Mouse (Mus musculus) heart, adult 18-20 months (tissue): ENCODE results near the gene Dguok. TPM values are rescaled to one million over a fixed set of nuclear protein-coding genes. Genes with fewer than 3 reads are reported as not detected.

ENCODE experiments used
- DNase-seq, 2 experiments: peaks; one replicate each; pipeline ENCODE4 v3.0.0; 2021 to 2022; ENCODE audit warnings: mixed read lengths in 1 of 2
- long read RNA-seq, 2 experiments: library from polyadenylated mRNA; stranded (forward); transcript quantifications; one replicate each; pipeline ENCODE4 v2.0.0; 2021
- total RNA-seq, 2 experiments: library from RNA; stranded (reverse); gene quantifications; 2 replicates each; pipeline ENCODE4 v1.2.3; 2021

Dguok gene
- total RNA-seq: 10 to 100 TPM; 34.7 to 35.0 TPM
- long read RNA-seq, experiment 1, transcript Dguok-201 (7 exons, 1,107 nt): major isoform, 38 of 80 reads
- long read RNA-seq, experiment 1, partial matches to known transcripts: 35 of 80 reads
- long read RNA-seq, experiment 1, other reads (novel, unspliced or antisense): 4 of 80 reads
- long read RNA-seq, experiment 2, transcript Dguok-201 (7 exons, 1,107 nt): major isoform, 35 of 69 reads
- long read RNA-seq, experiment 2, partial matches to known transcripts: 0 of 69 reads
- long read RNA-seq, experiment 2, other reads (novel, unspliced or antisense): 32 of 69 reads

- peak; percentile 97 to 99 for DNase-seq
Measured at GRCm38 (mm10) chr6:83506258-83507167, at the start of gene Dguok. Gene Dguok (minus strand): TSS chr6:83506969.

- DNase-seq: no peak
Measured at GRCm38 (mm10) chr6:83555972-83556371, 49.2 kb upstream of the Dguok start.

- DNase-seq: no peak
Measured at GRCm38 (mm10) chr6:83548346-83548745, 41.6 kb upstream of the Dguok start.

- no peak for DNase-seq
Measured at GRCm38 (mm10) chr6:83545778-83546177, 39.0 kb upstream of the Dguok start.

- peak; percentile 35 to 50 for DNase-seq
Measured at GRCm38 (mm10) chr6:83541756-83542456, 35.1 kb upstream of the Dguok start.

- no peak for DNase-seq
Measured at GRCm38 (mm10) chr6:83540017-83540416, 33.2 kb upstream of the Dguok start.

GRCm38 (mm10) chr6:83536795-83537059 is 30.0 kb upstream of the Dguok start:
- DNase-seq: no peak

- DNase-seq: no peak
Measured at GRCm38 (mm10) chr6:83536028-83536794, 29.4 kb upstream of the Dguok start, which contains the start of gene Actg2. Gene Actg2 (minus strand): TSS chr6:83536265.

GRCm38 (mm10) chr6:83532608-83533007 is 25.8 kb upstream of the Dguok start:
- DNase-seq: no peak

- DNase-seq: no peak
Measured at GRCm38 (mm10) chr6:83523194-83523593, 16.4 kb upstream of the Dguok start.

GRCm38 (mm10) chr6:83521784-83522183 is 15.0 kb upstream of the Dguok start:
- DNase-seq: no peak

GRCm38 (mm10) chr6:83518637-83519036 is 11.9 kb upstream of the Dguok start:
- DNase-seq: no peak

- DNase-seq: no peak
Measured at GRCm38 (mm10) chr6:83515172-83515571, 8.4 kb upstream of the Dguok start.

- peak; percentile 61 to 85 for DNase-seq
Measured at GRCm38 (mm10) chr6:83512495-83512894, 5.7 kb upstream of the Dguok start.

GRCm38 (mm10) chr6:83510210-83510609 is 3.4 kb upstream of the Dguok start:
- no peak for DNase-seq

- DNase-seq: no peak
Measured at GRCm38 (mm10) chr6:83509442-83509841, 2.7 kb upstream of the Dguok start.

GRCm38 (mm10) chr6:83507168-83507546 is 388 bp upstream of the Dguok start:
- DNase-seq: no peak

- no peak for DNase-seq
Measured at GRCm38 (mm10) chr6:83505554-83505953, 1.2 kb downstream of the Dguok start.

- DNase-seq: no peak
Measured at GRCm38 (mm10) chr6:83503361-83503760, 3.4 kb downstream of the Dguok start.

GRCm38 (mm10) chr6:83502656-83503055 is 4.1 kb downstream of the Dguok start:
- DNase-seq: peak; percentile 53 to 65

GRCm38 (mm10) chr6:83501524-83502310 is 5.1 kb downstream of the Dguok start:
- no peak for DNase-seq
